Mouse (Mus musculus) kidney, embryonic 14.5 days (tissue): ENCODE measurements around the gene Srsf10. TPM values are rescaled to one million over a fixed set of nuclear protein-coding genes. Genes with fewer than 3 reads are reported as not detected.

Experiments used
- ATAC-seq: fragments of 200-750 bp; cut with Nextera tagmentation; 2 replicates; pipeline ENCODE4 v1.8.0; 2017; ENCODE audit warnings: moderate number of reproducible peaks, mild to moderate bottlenecking, moderate TSS enrichment, moderate library complexity; ENCODE audit not compliant: low FRiP score, low TSS enrichment
- H3K27ac ChIP-seq: fragments of 300-500 bp; sonication (generic); 2 replicates; pipeline ENCODE4 v1.5.1; 2014; ENCODE audit warnings: low read depth, mild to moderate bottlenecking, low read length, moderate library complexity, mixed read lengths
- H3K27me3 ChIP-seq: fragments of 300-500 bp; sonication (generic); 2 replicates; pipeline ENCODE4 v1.6.1; 2014; ENCODE audit warnings: mild to moderate bottlenecking, low read length; ENCODE audit not compliant: control insufficient read depth, insufficient read depth
- H3K36me3 ChIP-seq: fragments of 300-500 bp; sonication (generic); 2 replicates; pipeline ENCODE4 v1.6.1; 2014; ENCODE audit warnings: low read length, mixed read lengths; ENCODE audit not compliant: control insufficient read depth, insufficient read depth
- H3K4me1 ChIP-seq: fragments of 300-500 bp; sonication (generic); 2 replicates; pipeline ENCODE4 v1.6.1; 2014; ENCODE audit warnings: low read length, mixed read lengths; ENCODE audit not compliant: control insufficient read depth, insufficient read depth
- H3K4me2 ChIP-seq: fragments of 300-500 bp; sonication (generic); replicated peaks from 2 replicates; pipeline ENCODE4 v1.6.1; 2014; ENCODE audit warnings: low read depth, mild to moderate bottlenecking, low read length
- H3K4me3 ChIP-seq: fragments of 300-500 bp; sonication (generic); 2 replicates; pipeline ENCODE4 v1.5.1; 2014; ENCODE audit warnings: mild to moderate bottlenecking, low read length
- H3K9ac ChIP-seq: fragments of 300-500 bp; sonication (generic); 2 replicates; pipeline ENCODE4 v1.6.1; 2014; ENCODE audit warnings: low read depth, mild to moderate bottlenecking, low read length, moderate library complexity
- H3K9me3 ChIP-seq: fragments of 300-500 bp; sonication (generic); 2 replicates; pipeline ENCODE4 v1.6.1; 2016; ENCODE audit warnings: low read length; ENCODE audit not compliant: control insufficient read depth
- WGBS: fragments of 180-500 bp; shearing (Covaris S2); extraction: QIAGEN DNeasy Blood & Tissue Kit; methylation state at CpG from one replicate; pipeline ENCODE4 v1.1.7; 2014; 5-methylcytosine and 5-hydroxymethylcytosine counted together
- polyA plus RNA-seq: library from polyadenylated mRNA; unstranded; fragments of >200 nt; fragmentation: Nextera tagmentation; extraction: Ambion mirVana; gene quantifications from 2 replicates; pipeline ENCODE4 v1.2.1, GENCODE M21; 2014

Gene Srsf10
- polyA plus RNA-seq, 1 experiment from 2014 or later: 342 TPM

DNA sequence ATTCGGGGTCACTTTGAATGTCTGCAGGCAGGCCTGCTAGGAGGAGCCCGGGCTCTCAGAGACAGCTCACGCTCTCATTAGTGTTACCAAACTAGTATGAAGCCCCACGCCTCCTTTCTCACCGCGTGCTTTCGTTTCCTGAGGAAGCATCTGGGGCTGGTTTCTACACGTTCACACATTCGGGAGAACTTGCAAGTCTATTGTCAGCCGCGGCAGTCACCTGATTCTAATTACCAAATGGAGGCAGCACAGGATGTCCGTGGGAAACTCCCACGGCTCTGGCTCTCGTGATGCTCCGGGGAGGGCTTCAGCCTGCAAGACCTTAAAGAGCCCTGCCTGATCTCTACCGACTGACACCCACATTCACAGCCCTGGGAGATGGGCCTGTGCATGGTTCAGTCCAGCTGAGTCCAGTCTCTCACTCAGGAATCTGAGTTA, 21.1 kb downstream of the Srsf10 start:
- Histone ChIP-seq H3K4me3 (peak overlapping the region; percentile 14), H3K4me2 (peak overlapping the region; percentile 38), H3K27ac (peak overlapping the region; percentile 84), H3K9me3 (no peaks in the 10 kb centered on the region), H3K4me1 (peaks cover 32% of the 10 kb centered on the region), H3K9ac (peak overlapping the region; percentile 45), H3K27me3 (no peaks in the 10 kb centered on the region), H3K36me3 (peaks cover 11% of the 10 kb centered on the region)
- WGBS: under 1% methylated on average over 16 of the region's 16 CpGs
- ATAC-seq: no peak

DNA sequence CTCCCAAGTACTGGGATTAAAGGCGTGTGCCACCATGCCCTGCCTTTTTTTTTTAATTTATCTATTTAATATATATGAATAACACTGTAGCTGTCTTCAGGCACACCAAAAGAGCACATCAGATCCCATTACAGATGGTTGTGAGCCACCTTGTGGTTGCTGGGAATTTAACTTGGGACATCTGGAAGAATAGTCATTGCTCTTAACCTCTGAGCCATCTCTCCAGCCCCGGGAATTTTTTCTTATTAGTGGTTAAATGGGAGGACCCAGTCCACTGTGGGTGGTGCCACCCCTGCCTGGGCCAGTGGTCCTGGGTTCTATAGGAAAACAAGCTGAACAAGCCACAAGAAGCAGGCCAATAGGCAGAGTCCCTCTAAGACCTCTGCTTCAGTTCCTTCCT, 22.2 kb downstream of the Srsf10 start:
- Histone ChIP-seq H3K27ac (no peak overlapping the region), H3K36me3 (no peaks in the 10 kb centered on the region; the same call in 1 of the 2 replicates), H3K9ac (no peak overlapping the region), H3K27me3 (no peaks in the 10 kb centered on the region), H3K4me3 (no peak overlapping the region), H3K4me2 (no peak overlapping the region), H3K4me1 (peaks cover 26% of the 10 kb centered on the region), H3K9me3 (no peaks in the 10 kb centered on the region)
- ATAC-seq: no peak
- 58% methylated on average over 2 of the region's 2 CpGs for WGBS

DNA sequence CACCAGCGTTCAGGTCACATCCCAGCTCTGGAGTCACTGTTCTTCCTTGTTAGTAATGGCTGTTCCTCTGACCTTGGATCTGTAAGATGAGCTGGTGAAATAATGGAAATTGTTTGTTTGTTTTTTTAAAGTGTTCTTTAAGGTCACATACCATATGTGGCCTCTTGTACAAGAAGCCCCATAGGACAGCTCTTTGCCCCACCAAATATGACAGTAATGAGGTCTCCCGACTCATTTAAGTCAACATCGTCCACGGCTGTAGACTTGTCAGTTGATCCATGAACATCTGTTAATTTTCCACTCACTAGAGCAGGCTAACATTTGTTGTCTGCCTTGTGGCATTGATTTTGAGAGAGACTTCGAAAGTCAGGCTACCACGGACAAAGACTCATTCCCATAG, 23.5 kb downstream of the Srsf10 start:
- Histone ChIP-seq H3K27ac (no peak overlapping the region), H3K27me3 (no peaks in the 10 kb centered on the region)

DNA sequence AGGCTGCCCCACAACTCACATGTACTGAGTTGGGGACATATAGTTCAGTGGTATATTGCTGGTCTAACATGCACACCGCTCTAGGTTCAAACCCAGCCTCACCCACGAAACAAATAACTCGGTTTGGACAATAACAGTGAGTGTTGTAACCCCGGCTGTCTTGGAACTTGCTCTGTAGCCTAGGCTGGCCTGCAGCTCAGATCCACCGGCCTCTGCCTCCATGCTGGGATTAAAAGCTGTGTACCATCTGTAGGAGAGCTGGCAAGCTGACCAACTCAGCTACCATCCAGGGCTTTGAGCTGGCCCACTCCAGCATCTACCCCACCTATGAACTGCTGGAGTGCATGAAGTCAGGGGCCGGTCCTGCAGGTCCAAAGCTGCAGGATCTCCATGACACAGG, 24.5 kb downstream of the Srsf10 start:
- no peak for ATAC-seq
- peaks cover 22% of the 10 kb centered on the region for H3K4me1 ChIP-seq
- 93% methylated on average over 6 of the region's 6 CpGs for WGBS

More for the DNA sequence above, 23.5 kb downstream of the Srsf10 start:
- Histone ChIP-seq H3K9me3 (no peaks in the 10 kb centered on the region), H3K4me2 (no peak overlapping the region), H3K36me3 (no peaks in the 10 kb centered on the region), H3K4me3 (no peak overlapping the region), H3K4me1 (peaks cover 29% of the 10 kb centered on the region), H3K9ac (no peak overlapping the region)
- WGBS: 78% methylated on average over 6 of the region's 6 CpGs
- ATAC-seq: no peak

DNA sequence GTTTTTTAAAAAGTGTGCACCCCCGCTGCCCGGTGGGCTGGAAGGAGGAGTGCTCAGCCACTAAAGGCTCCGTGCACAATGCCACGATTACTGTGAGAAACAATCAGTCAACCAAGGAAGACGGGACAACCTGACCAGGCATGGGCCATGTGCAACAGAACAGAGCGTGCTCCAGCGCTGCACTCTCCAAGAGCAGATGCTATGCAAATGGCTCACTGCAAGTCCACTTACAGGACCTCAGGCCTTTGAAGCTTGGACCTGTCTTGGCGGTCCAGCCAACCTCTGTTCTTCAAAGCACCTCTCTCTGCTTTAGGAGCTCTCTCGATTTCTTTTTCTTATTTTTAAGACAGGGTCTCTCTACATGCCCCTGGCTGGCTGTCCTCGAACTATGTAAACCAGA, 25.0 kb downstream of the Srsf10 start:
- no peak for ATAC-seq
- Histone ChIP-seq H3K4me3 (no peak overlapping the region), H3K27me3 (no peaks in the 10 kb centered on the region), H3K4me2 (no peak overlapping the region), H3K9me3 (no peaks in the 10 kb centered on the region), H3K36me3 (no peaks in the 10 kb centered on the region), H3K4me1 (peaks cover 18% of the 10 kb centered on the region), H3K27ac (no peak overlapping the region), H3K9ac (no peak overlapping the region)
- 71% methylated on average over 10 of the region's 10 CpGs for WGBS

More for the DNA sequence above, 24.5 kb downstream of the Srsf10 start:
- no peak overlapping the region for H3K4me3 ChIP-seq
- no peaks in the 10 kb centered on the region for H3K36me3 ChIP-seq
- H3K9ac ChIP-seq: no peak overlapping the region
- H3K27me3 ChIP-seq: no peaks in the 10 kb centered on the region
- no peak overlapping the region for H3K27ac ChIP-seq
- no peaks in the 10 kb centered on the region for H3K9me3 ChIP-seq
- H3K4me2 ChIP-seq: no peak overlapping the region

DNA sequence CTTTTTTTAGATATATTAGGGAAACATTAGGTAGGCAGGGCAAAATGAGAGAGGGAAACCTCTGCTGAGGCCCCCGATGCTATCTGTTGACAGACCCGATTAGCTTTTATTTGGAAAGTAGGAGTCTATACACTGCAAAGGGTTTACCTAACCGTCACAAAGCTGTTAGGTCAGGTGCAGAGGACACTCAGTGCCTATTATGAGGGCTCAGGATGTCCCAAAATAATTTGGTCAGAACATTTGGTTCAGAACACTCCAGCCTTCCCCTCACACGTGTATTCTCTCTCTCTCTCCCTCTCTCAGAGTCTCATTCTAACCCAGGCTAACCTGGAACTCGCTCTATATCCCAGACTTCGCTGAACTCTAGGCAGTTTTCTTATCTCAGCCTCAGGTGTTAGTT, 26.5 kb downstream of the Srsf10 start:
- no peak overlapping the region for H3K9ac ChIP-seq
- no peak for ATAC-seq
- H3K4me3 ChIP-seq: no peak overlapping the region
- no peak overlapping the region for H3K4me2 ChIP-seq
- peaks cover 5% of the 10 kb centered on the region for H3K4me1 ChIP-seq
- no peaks in the 10 kb centered on the region for H3K9me3 ChIP-seq
- H3K36me3 ChIP-seq: no peaks in the 10 kb centered on the region
- 84% methylated on average over 6 of the region's 6 CpGs for WGBS
- H3K27ac ChIP-seq: no peak overlapping the region
- H3K27me3 ChIP-seq: no peaks in the 10 kb centered on the region

DNA sequence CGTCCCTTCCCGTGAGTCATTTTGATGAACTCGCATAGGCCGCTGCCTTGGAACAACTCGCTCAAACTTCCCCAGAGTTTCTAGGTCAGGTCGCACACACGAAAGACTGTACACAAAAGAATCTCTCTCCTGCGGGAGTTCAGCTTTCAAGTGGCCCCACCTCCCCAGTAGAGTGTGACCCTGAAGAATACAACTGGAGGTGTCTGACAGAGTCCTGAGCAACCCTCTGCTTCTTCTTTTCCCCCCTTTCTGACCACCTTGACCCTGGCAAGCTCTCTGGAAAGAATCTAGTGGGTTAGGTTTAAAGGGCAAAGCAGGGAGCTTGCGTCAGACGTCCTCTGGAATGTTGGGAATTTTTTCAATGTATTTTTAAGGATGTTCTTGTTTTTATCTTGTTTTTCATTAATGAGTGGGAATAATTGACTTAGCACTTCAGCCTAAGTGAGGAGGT, 27.9 kb downstream of the Srsf10 start:
- H3K4me3 ChIP-seq: no peak overlapping the region
- whole genome bisulfite sequencing: 22% methylated on average over 10 of the region's 10 CpGs

DNA sequence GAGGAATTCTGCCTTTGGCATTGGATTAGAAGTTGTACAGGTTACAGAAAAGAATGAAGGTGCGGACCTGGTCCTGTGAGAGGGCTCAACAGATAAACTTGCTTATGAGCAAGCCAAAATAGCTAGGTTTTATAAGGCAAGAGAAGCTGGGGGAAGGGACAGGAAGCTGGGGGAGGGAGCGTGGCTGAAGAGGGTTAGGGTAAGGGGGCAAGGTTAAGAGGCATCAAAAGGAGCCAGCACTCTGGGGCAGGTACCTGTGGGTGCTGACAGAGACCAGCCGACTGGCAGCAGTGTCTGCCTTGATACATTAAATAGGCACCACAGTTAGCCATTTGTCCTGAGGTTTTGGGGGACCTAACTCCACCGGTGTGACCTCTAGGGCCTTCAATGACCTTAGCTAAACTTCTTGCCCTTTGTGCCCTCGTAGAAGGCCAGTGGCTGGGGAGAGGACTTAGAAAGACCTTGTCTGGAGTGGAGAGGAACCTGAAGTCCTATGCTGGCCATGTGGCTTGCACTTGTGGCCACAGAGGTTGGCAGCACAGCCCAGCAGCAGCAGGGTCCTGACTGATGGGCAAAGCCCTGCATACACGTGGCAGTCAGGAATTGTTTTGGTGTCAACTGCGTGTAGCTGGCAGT, 28.5 kb downstream of the Srsf10 start:
- no peak for ATAC-seq
- Histone ChIP-seq H3K4me3 (no peak overlapping the region), H3K27ac (no peak overlapping the region), H3K27me3 (no peaks in the 10 kb centered on the region), H3K4me1 (peaks cover 4% of the 10 kb centered on the region), H3K9me3 (no peaks in the 10 kb centered on the region), H3K36me3 (no peaks in the 10 kb centered on the region), H3K9ac (no peak overlapping the region), H3K4me2 (no peak overlapping the region)
- WGBS: 47% methylated on average over 7 of the region's 7 CpGs

More for the DNA sequence above, 27.9 kb downstream of the Srsf10 start:
- no peak for ATAC-seq
- Histone ChIP-seq H3K9ac (no peak overlapping the region), H3K36me3 (no peaks in the 10 kb centered on the region), H3K4me1 (peaks cover 4% of the 10 kb centered on the region), H3K27ac (no peak overlapping the region), H3K4me2 (no peak overlapping the region), H3K9me3 (no peaks in the 10 kb centered on the region), H3K27me3 (no peaks in the 10 kb centered on the region)

DNA sequence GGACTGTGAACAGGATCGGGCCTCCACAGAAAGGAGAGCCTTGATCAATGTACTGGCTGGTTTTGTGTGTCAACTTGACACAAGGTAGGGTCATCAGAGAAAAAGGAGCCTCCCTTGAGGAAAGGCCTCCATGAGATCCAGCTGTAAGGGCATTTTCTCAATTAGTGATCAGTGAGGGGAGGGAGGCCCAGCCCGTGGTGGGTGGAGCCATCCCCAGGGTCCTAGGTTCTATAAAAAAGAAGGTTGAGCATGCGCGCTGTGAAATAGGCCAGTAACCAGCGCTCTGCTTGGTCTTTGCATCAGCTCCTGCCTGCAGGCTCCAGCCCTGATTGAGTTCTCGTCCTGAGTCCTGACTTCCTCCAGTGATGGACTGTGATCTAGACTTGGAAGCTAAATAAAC, 29.0 kb downstream of the Srsf10 start:
- H3K4me2 ChIP-seq: no peak overlapping the region
- no peaks in the 10 kb centered on the region for H3K27me3 ChIP-seq
- no peaks in the 10 kb centered on the region for H3K36me3 ChIP-seq
- no peak overlapping the region for H3K4me3 ChIP-seq
- H3K27ac ChIP-seq: no peak overlapping the region
- peaks cover 4% of the 10 kb centered on the region for H3K4me1 ChIP-seq
- no peak overlapping the region for H3K9ac ChIP-seq
- WGBS: 48% methylated on average over 6 of the region's 6 CpGs
- no peak for ATAC-seq
- H3K9me3 ChIP-seq: no peaks in the 10 kb centered on the region
